Mouse (Mus musculus) embryonic facial prominence, embryonic 11.5 days (tissue): ENCODE measurements around the gene Epo. TPM values are rescaled to one million over a fixed set of nuclear protein-coding genes. Genes with fewer than 3 reads are reported as not detected.
A peak's percentile ranks its signal among the peaks of the same experiment; 100 is the strongest.

Source experiments
- ATAC-seq: fragments of 200-750 bp; cut with Nextera tagmentation; replicated peaks from 2 replicates; pipeline ENCODE4 v1.8.0; 2017; ENCODE audit warnings: low read depth; ENCODE audit not compliant: insufficient number of reproducible peaks, low FRiP score, low TSS enrichment
- DNase-seq: peaks from one replicate; pipeline ENCODE4 v3.0.0-alpha.2; 2015; ENCODE audit warnings: low spot score
- H3K27ac ChIP-seq: fragments of 300-500 bp; sonication (generic); replicated peaks from 2 replicates; pipeline ENCODE4 v1.5.1; 2014; ENCODE audit warnings: mild to moderate bottlenecking, low read depth, low read length, control low read depth
- H3K27me3 ChIP-seq: fragments of 300-500 bp; sonication (generic); 2 replicates; pipeline ENCODE4 v1.6.1; 2014; ENCODE audit warnings: mild to moderate bottlenecking, low read length, moderate library complexity, mixed read lengths; ENCODE audit not compliant: control insufficient read depth, insufficient read depth
- H3K36me3 ChIP-seq: fragments of 300-500 bp; sonication (generic); replicated peaks from 2 replicates; pipeline ENCODE4 v1.6.1; 2014; ENCODE audit warnings: low read depth, mild to moderate bottlenecking, low read length, moderate library complexity, mixed read lengths; ENCODE audit not compliant: control insufficient read depth, insufficient read depth
- H3K4me1 ChIP-seq: fragments of 300-500 bp; sonication (generic); 2 replicates; pipeline ENCODE4 v1.6.1; 2014; ENCODE audit warnings: low read length, mixed read lengths; ENCODE audit not compliant: control insufficient read depth, insufficient read depth
- H3K4me2 ChIP-seq: fragments of 300-500 bp; sonication (generic); 2 replicates; pipeline ENCODE4 v1.6.1; 2014; ENCODE audit warnings: low read depth, mild to moderate bottlenecking, control low read depth, low read length, moderate library complexity
- H3K4me3 ChIP-seq: fragments of 300-500 bp; sonication (generic); 2 replicates; pipeline ENCODE4 v1.5.1; 2014; ENCODE audit warnings: low read depth, low read length, control low read depth
- H3K9ac ChIP-seq: fragments of 300-500 bp; sonication (generic); replicated peaks from 2 replicates; pipeline ENCODE4 v1.6.1; 2014; ENCODE audit warnings: mild to moderate bottlenecking, control low read depth, low read length
- H3K9me3 ChIP-seq: fragments of 300-500 bp; sonication (generic); replicated peaks from 2 replicates; pipeline ENCODE4 v1.6.1; 2016; ENCODE audit warnings: mild to moderate bottlenecking, low read length, inconsistent platforms, mixed read lengths; ENCODE audit not compliant: control insufficient read depth
- WGBS: fragments of 180-500 bp; shearing (Covaris S2); extraction: QIAGEN DNeasy Blood & Tissue Kit; methylation state at CpG from one replicate; pipeline ENCODE4 v1.1.7; 2014; 5-methylcytosine and 5-hydroxymethylcytosine counted together
- polyA plus RNA-seq: library from polyadenylated mRNA; unstranded; fragments of >200 nt; fragmentation: Nextera tagmentation; extraction: Ambion mirVana; gene quantifications from 2 replicates; pipeline ENCODE4 v1.2.1, GENCODE M21; 2014

Epo gene
- polyA plus RNA-seq, 1 experiment from 2014 or later = 0.63 TPM

DNA sequence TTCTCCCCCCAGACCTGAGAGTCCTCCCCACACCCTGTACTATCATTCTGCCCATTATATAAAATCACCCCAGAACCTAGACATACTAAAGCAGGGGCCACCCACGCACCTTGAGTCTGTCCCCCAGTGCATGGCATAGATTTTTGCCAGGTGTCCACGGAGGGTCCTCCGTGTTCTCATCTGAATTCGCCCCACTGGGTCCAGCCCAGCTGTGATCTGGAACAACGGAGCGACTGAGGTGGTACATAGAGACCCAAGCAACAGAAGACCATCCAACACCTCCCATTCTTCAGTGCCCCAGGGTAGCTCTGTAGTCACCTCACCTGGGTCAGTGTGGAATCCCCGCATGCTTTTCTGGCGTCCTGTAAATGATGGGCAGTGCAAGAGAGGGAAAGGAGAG is 3.0 kb downstream of the Epo start:
- Histone ChIP-seq H3K27ac (peak overlapping the region; percentile 84; the same call in 1 of the 2 replicates), H3K9ac (peak overlapping the region; percentile 87; the same call in 1 of the 2 replicates), H3K4me3 (peak overlapping the region; percentile 84), H3K4me2 (peak overlapping the region; percentile 89), H3K36me3 (peaks cover 19% of the 10 kb centered on the region), H3K9me3 (no peaks in the 10 kb centered on the region), H3K4me1 (peaks cover 3% of the 10 kb centered on the region; the same call in 1 of the 2 replicates), H3K27me3 (no peaks in the 10 kb centered on the region)
- DNase-seq = no peak
- WGBS = 76% methylated on average over 8 of the region's 8 CpGs
- ATAC-seq = no peak

DNA sequence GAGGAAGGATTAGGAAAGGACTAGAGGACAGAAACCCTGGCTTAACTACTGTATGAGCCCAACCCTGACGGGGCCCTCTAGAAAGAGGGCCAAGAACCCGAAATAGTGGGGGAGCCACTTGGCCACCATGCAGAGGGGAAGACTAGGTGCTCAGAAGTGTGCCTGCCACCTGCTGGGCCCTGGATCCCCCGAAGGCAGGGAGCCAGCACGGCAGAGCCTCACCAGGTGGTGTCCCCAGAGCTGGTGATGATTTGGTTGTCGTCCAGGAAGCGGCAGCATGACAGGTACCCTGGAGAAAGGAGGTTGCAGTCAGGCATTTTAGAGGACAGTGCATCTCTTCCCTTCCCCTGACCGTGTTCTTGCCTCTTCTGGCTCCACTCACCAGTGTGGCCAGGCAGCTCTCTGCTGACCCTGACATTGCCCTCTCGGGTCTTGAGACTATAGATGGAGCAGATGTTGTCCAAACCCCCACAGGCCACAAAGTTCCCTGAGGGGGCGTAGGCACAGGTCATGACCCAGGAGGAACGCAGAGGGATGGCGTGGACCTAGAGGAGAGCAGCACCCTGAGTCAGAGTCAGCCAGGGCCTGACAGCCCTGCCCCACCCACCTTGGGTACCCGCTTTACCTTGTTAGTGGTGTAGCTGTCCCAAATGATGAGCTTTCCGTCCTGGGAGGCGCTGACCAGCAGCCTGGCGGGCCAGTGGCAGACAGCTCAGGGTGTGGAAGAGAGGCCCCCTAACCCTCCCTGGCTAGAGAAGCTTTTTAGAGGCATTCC is 3.6 kb downstream of the Epo start:
- no peak overlapping the region for H3K4me3 ChIP-seq
- H3K9me3 ChIP-seq = no peaks in the 10 kb centered on the region
- no peaks in the 10 kb centered on the region for H3K27me3 ChIP-seq
- no peak for DNase-seq
- ATAC-seq = no peak
- H3K9ac ChIP-seq = no peak overlapping the region
- H3K4me2 ChIP-seq = no peak overlapping the region; the same call in 1 of the 2 replicates
- peaks cover 25% of the 10 kb centered on the region for H3K36me3 ChIP-seq
- peaks cover 3% of the 10 kb centered on the region; the same call in 1 of the 2 replicates for H3K4me1 ChIP-seq
- no peak overlapping the region for H3K27ac ChIP-seq
- WGBS = 64% methylated on average over 15 of the region's 15 CpGs

DNA sequence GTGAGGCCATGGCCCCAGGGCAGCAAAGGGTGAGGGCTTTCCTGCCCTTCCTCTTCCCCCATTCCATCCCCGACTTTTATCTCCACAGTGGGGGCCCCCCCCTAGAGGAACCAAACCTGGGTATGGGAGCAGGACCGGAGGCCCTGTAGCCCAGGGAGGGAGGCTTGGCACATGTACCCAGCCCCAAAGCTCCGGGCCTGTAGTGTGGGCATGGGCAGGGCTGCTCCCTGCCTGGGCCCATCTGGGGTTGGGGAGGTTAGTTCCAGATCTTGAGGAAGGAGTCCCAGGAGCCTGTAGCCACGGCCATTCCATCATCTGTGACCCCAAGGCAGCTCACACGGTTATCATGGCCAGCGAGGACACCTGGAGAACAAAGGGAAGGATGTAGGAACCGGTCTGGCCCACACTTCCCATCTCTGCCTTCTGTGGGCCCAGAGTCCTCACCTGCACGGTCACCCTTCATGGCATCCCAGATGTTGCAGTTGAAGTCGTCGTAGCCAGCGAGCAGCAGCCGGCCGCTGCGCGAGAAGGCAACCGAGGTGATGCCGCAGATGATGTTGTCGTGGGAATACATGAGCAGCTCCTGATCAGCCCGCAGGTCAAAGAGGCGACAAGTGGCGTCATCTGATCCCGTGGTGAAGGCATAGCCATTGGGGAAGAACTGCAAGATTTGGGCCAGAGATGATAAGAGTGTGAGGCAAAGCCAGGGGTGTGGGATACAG is 4.6 kb downstream of the Epo start:
- no peaks in the 10 kb centered on the region for H3K27me3 ChIP-seq
- no peak overlapping the region for H3K4me3 ChIP-seq
- WGBS = 80% methylated on average over 22 of the region's 22 CpGs
- H3K9me3 ChIP-seq = no peaks in the 10 kb centered on the region
- H3K4me2 ChIP-seq = no peak overlapping the region
- ATAC-seq (no peak), DNase-seq (no peak)
- no peak overlapping the region for H3K9ac ChIP-seq
- H3K4me1 ChIP-seq = peaks cover 3% of the 10 kb centered on the region; the same call in 1 of the 2 replicates
- no peak overlapping the region for H3K27ac ChIP-seq
- H3K36me3 ChIP-seq = peaks cover 34% of the 10 kb centered on the region

DNA sequence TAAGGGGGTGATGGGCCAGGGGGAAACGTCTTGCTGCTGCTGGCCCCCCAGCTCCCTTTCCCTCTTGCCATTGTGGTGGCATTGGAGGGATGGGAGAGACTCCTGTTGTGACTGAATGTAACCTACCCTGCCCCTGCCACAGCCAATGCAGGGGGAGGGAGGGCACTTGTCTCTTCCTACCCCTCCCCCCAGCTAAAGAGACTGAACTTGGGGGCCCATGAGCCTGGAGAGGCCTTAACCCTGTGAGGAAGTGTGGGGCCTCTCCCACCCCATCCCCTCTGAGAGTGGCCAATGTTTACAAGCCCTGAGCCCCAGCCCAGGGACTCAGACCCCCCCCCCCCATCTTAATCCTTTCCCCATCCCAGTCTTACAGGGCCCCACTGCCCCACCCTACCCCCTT is 5.6 kb downstream of the Epo start:
- 39% methylated on average over 1 of the region's 1 CpGs for WGBS
- Histone ChIP-seq H3K9ac (no peak overlapping the region), H3K4me1 (peaks cover 3% of the 10 kb centered on the region; the same call in 1 of the 2 replicates), H3K27me3 (no peaks in the 10 kb centered on the region), H3K9me3 (no peaks in the 10 kb centered on the region), H3K4me2 (no peak overlapping the region), H3K27ac (no peak overlapping the region), H3K4me3 (no peak overlapping the region), H3K36me3 (peaks cover 41% of the 10 kb centered on the region)
- DNase-seq (no peak), ATAC-seq (no peak)

DNA sequence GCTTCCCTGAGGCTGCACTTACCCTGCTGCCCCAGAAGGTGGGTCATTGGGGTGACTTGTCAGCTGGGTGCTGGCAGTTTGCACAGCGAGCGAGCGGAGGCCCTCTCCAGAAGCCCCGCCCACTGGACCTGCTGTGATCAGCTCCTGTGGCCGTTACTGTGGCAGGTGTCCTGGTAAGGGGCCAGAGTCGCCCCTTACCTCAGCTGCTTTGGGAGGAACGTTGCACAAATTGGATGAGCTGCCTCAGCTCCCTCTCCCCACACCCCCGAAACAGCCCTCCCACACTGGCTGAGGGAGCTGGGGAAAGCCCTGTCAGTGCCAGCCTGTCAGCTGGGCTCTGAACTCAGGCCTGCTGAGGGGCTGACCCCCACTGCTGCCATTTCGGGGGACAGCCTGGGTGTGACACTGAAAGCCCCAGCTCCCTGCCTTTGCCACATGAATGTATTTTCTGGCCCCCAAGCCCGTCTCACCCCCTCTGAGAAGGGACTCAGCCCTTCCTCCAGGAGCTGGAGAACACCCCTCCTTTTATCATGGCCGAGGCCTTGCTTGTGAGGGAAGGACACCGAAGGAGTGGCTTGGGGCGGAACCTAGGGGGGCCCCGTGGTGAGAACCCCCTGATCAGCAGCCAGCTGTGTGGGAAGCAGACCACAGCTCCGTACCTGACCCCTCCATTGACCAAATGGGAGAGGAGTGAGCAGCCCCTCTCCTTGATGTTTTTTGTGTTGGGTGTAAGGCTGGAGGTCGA is 6.7 kb downstream of the Epo start:
- H3K4me1 ChIP-seq = peaks cover 3% of the 10 kb centered on the region; the same call in 1 of the 2 replicates

DNA sequence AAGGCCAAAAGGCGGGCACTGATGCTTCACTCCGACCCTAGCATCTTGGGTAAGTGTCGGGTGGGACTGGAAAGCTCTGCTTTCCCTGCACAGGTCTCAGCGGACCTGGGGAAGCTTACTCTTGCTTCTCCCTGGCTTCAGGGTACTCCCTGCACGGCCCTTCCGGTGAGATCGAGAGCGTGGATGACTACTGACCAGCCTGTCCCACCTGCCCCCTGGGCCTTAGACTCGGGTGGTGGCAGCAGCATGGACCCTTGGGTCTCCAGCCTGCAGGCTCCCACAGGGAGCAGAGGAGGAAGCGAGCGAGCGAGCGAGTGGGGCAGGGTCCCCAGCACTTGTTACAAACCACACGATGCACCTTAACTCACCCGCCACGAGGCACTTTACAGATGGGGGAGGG is 7.5 kb downstream of the Epo start:
- peaks cover 55% of the 10 kb centered on the region for H3K36me3 ChIP-seq
- H3K9ac ChIP-seq = no peak overlapping the region
- H3K27ac ChIP-seq = no peak overlapping the region
- DNase-seq (no peak), ATAC-seq (no peak)
- WGBS = 83% methylated on average over 16 of the region's 16 CpGs
- H3K4me1 ChIP-seq = peaks cover 1% of the 10 kb centered on the region; the same call in 1 of the 2 replicates
- no peaks in the 10 kb centered on the region for H3K9me3 ChIP-seq
- no peak overlapping the region for H3K4me3 ChIP-seq
- H3K4me2 ChIP-seq = no peak overlapping the region
- no peaks in the 10 kb centered on the region for H3K27me3 ChIP-seq

More for the DNA sequence above, 6.7 kb downstream of the Epo start:
- no peak overlapping the region for H3K4me3 ChIP-seq
- H3K27ac ChIP-seq = no peak overlapping the region
- no peaks in the 10 kb centered on the region for H3K27me3 ChIP-seq
- ATAC-seq (no peak), DNase-seq (no peak)
- H3K9me3 ChIP-seq = no peaks in the 10 kb centered on the region
- peaks cover 48% of the 10 kb centered on the region for H3K36me3 ChIP-seq
- no peak overlapping the region for H3K4me2 ChIP-seq
- H3K9ac ChIP-seq = no peak overlapping the region
- 58% methylated on average over 16 of the region's 16 CpGs for WGBS

DNA sequence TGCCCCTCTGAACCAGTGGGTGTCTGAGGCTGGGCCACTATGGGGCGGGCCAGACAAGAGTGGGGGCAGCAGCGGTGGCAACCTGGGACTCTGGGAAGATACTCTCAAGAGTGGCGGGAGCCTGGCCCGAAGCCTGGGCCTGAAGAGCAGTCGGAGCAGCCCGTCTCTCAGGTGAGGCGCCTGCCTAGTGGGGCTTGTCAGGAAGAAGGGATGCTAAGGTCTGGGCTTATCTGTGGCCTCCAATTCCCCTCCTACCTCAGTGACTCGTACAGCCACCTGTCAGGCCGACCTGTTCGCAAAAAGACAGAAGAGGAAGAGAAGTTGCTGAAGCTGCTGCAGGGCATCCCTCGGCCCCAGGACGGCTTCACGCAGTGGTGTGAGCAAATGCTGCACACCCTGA is 8.4 kb downstream of the Epo start:
- ATAC-seq (no peak), DNase-seq (no peak)
- no peak overlapping the region for H3K4me3 ChIP-seq
- H3K4me1 ChIP-seq = no peaks in the 10 kb centered on the region
- H3K4me2 ChIP-seq = no peak overlapping the region
- H3K27ac ChIP-seq = no peak overlapping the region
- H3K9me3 ChIP-seq = no peaks in the 10 kb centered on the region
- H3K27me3 ChIP-seq = no peaks in the 10 kb centered on the region
- H3K9ac ChIP-seq = no peak overlapping the region
- WGBS = 92% methylated on average over 13 of the region's 13 CpGs
- peaks cover 60% of the 10 kb centered on the region for H3K36me3 ChIP-seq
